Mouse (Mus musculus) CH12.LX (cell line): ENCODE data around the gene 5031439G07Rik. TPM values are rescaled to one million over a fixed set of nuclear protein-coding genes. Genes with fewer than 3 reads are reported as not detected.

ENCODE experiments used
- DNase-seq: peaks from one replicate; pipeline ENCODE4 v3.0.0-alpha.2; 2013; ENCODE audit errors: extremely low read depth
- H3K27ac ChIP-seq: 2 replicates; pipeline ENCODE4 v1.5.1; 2012; ENCODE audit warnings: low read depth, mild to moderate bottlenecking, control low read depth, moderate library complexity; ENCODE audit not compliant: insufficient read depth
- H3K27me3 ChIP-seq: replicated peaks from 2 replicates; pipeline ENCODE3; 2012; ENCODE audit warnings: inconsistent platforms
- H3K36me3 ChIP-seq, 2 experiments: replicated peaks in 1 of 2; 2 replicates each; pipeline versions ENCODE3 to v1.6.1; 2012; ENCODE audit warnings: inconsistent platforms in 1 of 2, low read length in 1 of 2, mild to moderate bottlenecking in 1 of 2, mixed read lengths in 1 of 2, moderate library complexity in 1 of 2; ENCODE audit not compliant: control insufficient read depth in 1 of 2, insufficient read depth in 1 of 2
- H3K4me1 ChIP-seq, 2 experiments: 2 replicates each; pipeline ENCODE4 v1.6.1; 2012; ENCODE audit warnings: inconsistent platforms in 1 of 2, moderate library complexity in 1 of 2; ENCODE audit not compliant: insufficient read depth in 2 of 2, control insufficient read depth in 1 of 2
- H3K4me2 ChIP-seq: 2 replicates; pipeline ENCODE4 v1.6.1; 2012; ENCODE audit warnings: low read depth, mild to moderate bottlenecking, control low read depth; ENCODE audit not compliant: poor library complexity, insufficient read depth, severe bottlenecking
- H3K4me3 ChIP-seq, 3 experiments: fragments of 150-350 bp in 1 of 3; sonication (generic) in 1 of 3; replicated peaks in 1 of 3; 2 replicates each; pipeline versions ENCODE3 to v1.5.1; 2011 to 2012; ENCODE audit warnings: low read depth in 2 of 3, low read length in 2 of 3, mild to moderate bottlenecking in 2 of 3, moderate library complexity in 2 of 3, control low read depth in 1 of 3, improper control_type of control experiment in 1 of 3, inconsistent platforms in 1 of 3, mixed read lengths in 1 of 3; ENCODE audit not compliant: poor library complexity in 1 of 3
- H3K79me2 ChIP-seq: replicated peaks from 2 replicates; pipeline ENCODE4 v1.6.1; 2012; ENCODE audit warnings: mild to moderate bottlenecking, moderate library complexity; ENCODE audit not compliant: control insufficient read depth, poor library complexity, insufficient read depth, severe bottlenecking; ENCODE audit errors: extremely low read depth
- H3K9ac ChIP-seq: 2 replicates; pipeline ENCODE4 v1.6.1; 2012; ENCODE audit warnings: low read depth, mild to moderate bottlenecking, control low read depth, moderate library complexity; ENCODE audit not compliant: insufficient read depth
- H3K9me3 ChIP-seq: replicated peaks from 2 replicates; pipeline ENCODE3; 2012; ENCODE audit warnings: low read length, inconsistent platforms, mixed read lengths
- BHLHE40 ChIP-seq: IDR thresholded peaks from 2 replicates; pipeline ENCODE4 v1.6.1; 2011; ENCODE audit warnings: mild to moderate bottlenecking, low read depth, low read length, improper control_type of control experiment
- CTCF ChIP-seq, 2 experiments: IDR thresholded peaks in 1 of 2; conservative IDR thresholded peaks in 1 of 2; 2 replicates each; pipeline ENCODE4 v1.5.1; 2011 to 2012; ENCODE audit warnings: low read depth in 2 of 2, low read length in 2 of 2, improper control_type of control experiment in 1 of 2, inconsistent platforms in 1 of 2, mild to moderate bottlenecking in 1 of 2, moderate library complexity in 1 of 2
- ELF1 ChIP-seq: IDR thresholded peaks from 2 replicates; pipeline ENCODE4 v1.6.1; 2014; ENCODE audit warnings: low read depth, mild to moderate bottlenecking, inconsistent platforms, low read length, improper control_type of control experiment
- GABPA ChIP-seq: IDR thresholded peaks from 2 replicates; pipeline ENCODE4 v1.6.1; 2012; ENCODE audit warnings: low read depth, low read length, improper control_type of control experiment, inconsistent platforms; ENCODE audit not compliant: insufficient replicate concordance
- HCFC1 ChIP-seq: IDR thresholded peaks from 2 replicates; pipeline ENCODE4 v1.6.1; 2012; ENCODE audit warnings: low read depth, mild to moderate bottlenecking, inconsistent platforms, low read length, improper control_type of control experiment
- IRF4 ChIP-seq: IDR thresholded peaks from 2 replicates; pipeline ENCODE4 v1.6.1; 2014; ENCODE audit warnings: low read depth, mild to moderate bottlenecking, inconsistent platforms, low read length, improper control_type of control experiment
- JUN ChIP-seq: IDR thresholded peaks from 2 replicates; pipeline ENCODE4 v1.6.1; 2011; ENCODE audit warnings: low read depth, mild to moderate bottlenecking, low read length, improper control_type of control experiment, moderate library complexity; ENCODE audit not compliant: insufficient read depth
- JUND ChIP-seq: conservative IDR thresholded peaks from 2 replicates; pipeline ENCODE4 v1.6.1; 2011; ENCODE audit warnings: low read depth, low read length, improper control_type of control experiment
- KAT2A ChIP-seq: IDR thresholded peaks from 2 replicates; pipeline ENCODE4 v1.6.1; 2012; ENCODE audit warnings: low read length, improper control_type of control experiment, inconsistent platforms; ENCODE audit not compliant: insufficient replicate concordance
- MAFK ChIP-seq: IDR thresholded peaks from 2 replicates; pipeline ENCODE4 v1.6.1; 2011; ENCODE audit warnings: low read length, improper control_type of control experiment; ENCODE audit not compliant: insufficient replicate concordance
- MAX ChIP-seq: IDR thresholded peaks from 2 replicates; pipeline ENCODE4 v1.6.1; 2011; ENCODE audit warnings: low read length, improper control_type of control experiment
- MEF2A ChIP-seq: IDR thresholded peaks from 2 replicates; pipeline ENCODE4 v1.6.1; 2014; ENCODE audit warnings: low read depth, mild to moderate bottlenecking, inconsistent platforms, low read length, improper control_type of control experiment, borderline replicate concordance
- MXI1 ChIP-seq: IDR thresholded peaks from 2 replicates; pipeline ENCODE4 v1.6.1; 2011; ENCODE audit warnings: mild to moderate bottlenecking, low read depth, low read length, improper control_type of control experiment
- MYC ChIP-seq: IDR thresholded peaks from 2 replicates; pipeline ENCODE4 v1.6.1; 2011; ENCODE audit warnings: low read depth, mild to moderate bottlenecking, improper control_type of control experiment, low read length
- NRF1 ChIP-seq: IDR thresholded peaks from 2 replicates; pipeline ENCODE4 v1.6.1; 2014; ENCODE audit warnings: low read depth, mild to moderate bottlenecking, inconsistent platforms, low read length, improper control_type of control experiment, moderate library complexity
- POLR2AphosphoS2 ChIP-seq: IDR thresholded peaks from 2 replicates; pipeline ENCODE4 v1.6.1; 2011; ENCODE audit warnings: low read depth, low read length, improper control_type of control experiment
- RCOR1 ChIP-seq: conservative IDR thresholded peaks from 2 replicates; pipeline ENCODE4 v1.6.1; 2012; ENCODE audit warnings: low read depth, mild to moderate bottlenecking, inconsistent platforms, low read length, improper control_type of control experiment
- SMC3 ChIP-seq: IDR thresholded peaks from 2 replicates; pipeline ENCODE4 v1.6.1; 2011; ENCODE audit warnings: low read depth, low read length, improper control_type of control experiment
- TCF12 ChIP-seq: IDR thresholded peaks from 2 replicates; pipeline ENCODE4 v1.6.1; 2014; ENCODE audit warnings: low read depth, mild to moderate bottlenecking, inconsistent platforms, low read length, improper control_type of control experiment
- UBTF ChIP-seq: IDR thresholded peaks from 2 replicates; pipeline ENCODE4 v1.6.1; 2012; ENCODE audit warnings: low read depth, mild to moderate bottlenecking, inconsistent platforms, low read length, improper control_type of control experiment, moderate library complexity
- USF2 ChIP-seq: conservative IDR thresholded peaks from 2 replicates; pipeline ENCODE4 v1.6.1; 2011; ENCODE audit warnings: low read depth, low read length, improper control_type of control experiment
- ZC3H11A ChIP-seq: IDR thresholded peaks from 2 replicates; pipeline ENCODE4 v1.6.1; 2012; ENCODE audit warnings: low read depth, mild to moderate bottlenecking, inconsistent platforms, low read length, improper control_type of control experiment
- ZMIZ1 ChIP-seq: IDR thresholded peaks from 2 replicates; pipeline ENCODE4 v1.6.1; 2012; ENCODE audit warnings: low read depth, mild to moderate bottlenecking, inconsistent platforms, low read length, improper control_type of control experiment
- ZNF384 ChIP-seq: IDR thresholded peaks from 2 replicates; pipeline ENCODE4 v1.6.1; 2012; ENCODE audit warnings: low read depth, low read length, improper control_type of control experiment, inconsistent platforms
- dilution Hi-C: fragments of 300-500 bp; cut with MboI; formaldehyde crosslinking; loops from 2 replicates; pipeline ENCODE4 v1.14.3; 2020; ENCODE audit warnings: low sequenced_read_pairs; ENCODE audit not compliant: extremely low pct_unique_long_range_greater_than_20kb, extremely low pct_ligation_motif_present
- in situ Hi-C: fragments of 300-500 bp; cut with MboI; formaldehyde crosslinking; loops from 3 replicates; pipeline ENCODE4 v1.14.3; 2019; ENCODE audit warnings: low sequenced_read_pairs, low pct_ligation_motif_present, low pct_unique_long_range_greater_than_20kb, mixed read lengths
- polyA plus RNA-seq: library from polyadenylated mRNA; unstranded; fragments of >175 nt; gene quantifications from 2 replicates; pipeline ENCODE4 v1.2.1, GENCODE M21; 2012; ENCODE audit warnings: low read depth; ENCODE audit not compliant: insufficient read length
- total RNA-seq, 2 experiments: library from RNA; depleted of rRNA; stranded (reverse); fragments of 300-350 nt in 1 of 2; fragments of >200 nt in 1 of 2; gene quantifications; 2 replicates each; pipeline ENCODE4 v1.2.3; 2012 to 2014

5031439G07Rik gene
- total and polyA plus RNA-seq, 3 experiments, result 8.6 to 26.0 (median 10.9) TPM

DNA sequence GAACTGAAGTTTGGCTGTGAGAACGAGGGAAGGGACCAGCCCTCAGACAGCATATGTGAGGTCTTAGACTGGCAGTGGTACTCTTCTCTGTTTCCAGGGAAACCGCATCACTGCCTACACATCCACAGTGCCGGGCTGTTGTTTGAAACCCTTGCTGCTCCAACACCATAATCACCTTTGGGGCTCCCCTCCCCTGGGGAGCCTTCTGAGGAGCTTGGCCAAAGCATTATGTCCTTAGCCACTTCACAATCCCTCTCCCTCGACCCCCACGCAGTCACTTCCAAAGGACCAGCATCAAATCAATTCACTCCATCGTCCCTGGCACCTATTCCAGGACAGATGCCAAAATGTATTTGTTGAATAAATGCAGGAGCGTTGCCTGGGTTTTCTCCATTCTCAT lies 1.4 kb upstream of the 5031439G07Rik start:
- dilution Hi-C loops, result no loop called here
- no peak overlapping the region for H3K9ac ChIP-seq
- H3K4me2 ChIP-seq, result no peak overlapping the region
- peaks cover 13 to 44% of the 10 kb centered on the region in 2 experiments for H3K4me1 ChIP-seq
- H3K27ac ChIP-seq, result no peak overlapping the region
- H3K4me3 ChIP-seq, result no peak overlapping the region
- peaks cover 0 to 7% of the 10 kb centered on the region in 2 experiments for H3K36me3 ChIP-seq
- TF ChIP-seq HCFC1, result no peak
- TF ChIP-seq JUND, result no peak
- no peak for TF ChIP-seq USF2
- no peak for TF ChIP-seq ZMIZ1
- TF ChIP-seq CTCF (conservative IDR thresholded peaks at IDR 0.05 in 1 of 2, IDR thresholded peaks at IDR 0.05 in 1 of 2; ENCODE audit: low read depth in 2 of 2, low read length in 2 of 2), result no peak
- TF ChIP-seq MAFK, result no peak
- no peak for TF ChIP-seq MYC
- no peak for TF ChIP-seq JUN
- TF ChIP-seq ELF1, result no peak
- TF ChIP-seq RCOR1, result no peak
- no peak for TF ChIP-seq NRF1
- no peak for TF ChIP-seq ZC3H11A
- no peak for TF ChIP-seq KAT2A
- no peak for TF ChIP-seq GABPA
- no peak for TF ChIP-seq MXI1
- no peak for TF ChIP-seq POLR2AphosphoS2
- TF ChIP-seq, all 38 proteins: peak for 0
- Histone ChIP-seq H3K27me3 (peaks cover 2% of the 10 kb centered on the region), H3K79me2 (no peaks in the 10 kb centered on the region), H3K9me3 (no peaks in the 10 kb centered on the region)
- DNase-seq, result no peak
- in situ Hi-C loops, result loop anchor here (5.0 to 10.0 kb wide), 2 partner anchors 42 to 215 kb away; no protein-coding TSS in a partner anchor

DNA sequence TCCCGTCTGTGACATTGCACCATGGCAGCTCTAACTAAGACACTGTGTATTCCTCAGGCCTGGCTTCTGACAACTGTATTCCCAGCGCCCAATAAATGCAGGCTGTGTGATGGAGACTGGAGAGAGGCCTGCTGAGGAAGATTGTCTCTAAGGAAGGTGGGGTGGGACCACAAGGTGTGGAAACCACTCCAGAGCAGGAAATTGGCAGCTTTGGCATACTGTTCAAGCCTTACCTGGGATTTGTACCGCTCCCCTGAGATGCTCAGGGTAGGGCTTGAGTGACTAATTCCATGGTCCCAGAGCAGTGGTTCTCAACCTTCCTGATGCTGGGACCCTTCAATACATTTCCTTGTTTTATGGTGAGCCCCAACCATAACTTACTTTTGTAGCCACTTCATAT lies 747 bp upstream of the 5031439G07Rik start:
- Histone ChIP-seq H3K9me3 (no peaks in the 10 kb centered on the region), H3K9ac (no peak overlapping the region), H3K36me3 (peaks cover 0 to 7% of the 10 kb centered on the region in 2 experiments), H3K79me2 (no peaks in the 10 kb centered on the region), H3K4me1 (peaks cover 10 to 38% of the 10 kb centered on the region in 2 experiments), H3K27me3 (peaks cover 2% of the 10 kb centered on the region), H3K4me2 (no peak overlapping the region), H3K4me3 (no peak overlapping the region), H3K27ac (no peak overlapping the region)
- dilution Hi-C loops (no loop called here), in situ Hi-C loops (loop anchor here (5.0 kb wide), 1 partner anchor 42 kb away; no protein-coding TSS in a partner anchor)
- TF ChIP-seq IRF4, result no peak
- TF ChIP-seq CTCF (conservative IDR thresholded peaks at IDR 0.05 in 1 of 2, IDR thresholded peaks at IDR 0.05 in 1 of 2; ENCODE audit: low read depth in 2 of 2, low read length in 2 of 2), result no peak
- TF ChIP-seq ZMIZ1, result no peak
- no peak for TF ChIP-seq MAX
- no peak for TF ChIP-seq ELF1
- TF ChIP-seq GABPA, result no peak
- TF ChIP-seq UBTF, result no peak
- no peak for TF ChIP-seq MAFK
- TF ChIP-seq JUN, result no peak
- no peak for TF ChIP-seq BHLHE40
- TF ChIP-seq SMC3, result no peak
- TF ChIP-seq ZNF384, result no peak
- TF ChIP-seq TCF12, result no peak
- no peak for TF ChIP-seq MEF2A
- TF ChIP-seq USF2, result no peak
- no peak for TF ChIP-seq JUND
- DNase-seq, result no peak
